Mouse (Mus musculus) spleen, postnatal 14 days (tissue): Measurements from ENCODE around the gene Galnt6.

Experiments
- DNase-seq, 2 experiments: peaks; one replicate each; pipeline ENCODE4 v3.0.0; 2021 to 2022; ENCODE audit warnings: low spot score in 2 of 2

Galnt6 gene

DNA sequence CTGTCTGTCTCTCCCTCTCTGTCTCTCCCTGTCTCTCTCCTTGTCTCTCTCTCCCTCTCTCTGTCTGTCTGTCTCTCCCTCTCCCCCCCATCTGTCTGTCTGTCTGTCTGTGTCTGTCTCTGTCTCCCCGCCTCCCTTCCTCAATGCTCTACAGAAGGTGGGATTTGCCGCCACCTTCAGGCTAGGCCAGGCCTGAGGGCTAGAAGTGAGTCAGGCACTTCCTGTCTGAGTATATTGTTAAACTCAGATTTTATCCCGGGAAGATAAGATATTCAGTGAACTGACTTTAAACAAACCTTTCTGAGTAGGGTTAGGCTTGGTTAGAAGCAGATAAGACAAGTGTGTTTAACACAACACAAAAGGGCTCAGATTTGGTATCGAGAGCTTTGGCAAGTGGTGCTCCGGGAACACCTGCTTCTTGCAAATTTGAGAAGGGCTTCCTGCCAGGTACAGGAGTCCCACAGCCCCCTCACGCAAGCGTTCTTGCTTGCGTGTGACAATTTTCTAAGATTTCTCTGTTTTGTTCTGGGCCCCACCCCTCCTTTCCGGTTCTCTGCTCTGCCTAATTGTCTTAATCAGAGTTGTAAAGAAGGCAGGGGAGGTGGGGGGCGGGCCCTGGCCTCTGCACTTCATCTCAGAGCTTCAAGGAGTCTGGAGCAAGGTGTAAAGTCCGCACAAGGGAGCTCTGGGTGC, 25.8 kb upstream of the Galnt6 start:
- DNase-seq: peak; percentile 31 to 55

GRCm38 (mm10) chr15:100754041-100754440, 24.9 kb upstream of the Galnt6 start:
- no peak for DNase-seq

DNA sequence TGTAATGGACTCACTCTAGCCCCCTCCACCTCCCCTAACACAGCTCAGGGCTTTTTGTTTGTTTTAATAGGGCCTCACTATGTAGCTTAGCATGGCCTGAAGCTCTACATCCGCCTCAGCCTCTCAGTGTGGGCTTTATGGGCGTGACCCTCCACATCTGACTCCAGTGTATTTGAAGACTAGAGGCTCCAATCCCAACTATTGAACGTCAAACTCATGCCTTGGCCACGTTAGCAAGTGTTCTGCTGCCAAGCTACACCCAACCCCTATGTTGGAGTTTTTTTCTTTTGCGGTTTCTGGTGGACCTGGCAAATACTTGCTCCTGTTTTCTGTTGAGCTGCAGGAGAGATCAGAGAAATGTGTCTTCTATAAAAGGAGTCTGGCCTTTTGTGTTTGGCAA, 23.9 kb upstream of the Galnt6 start:
- no peak for DNase-seq

DNA sequence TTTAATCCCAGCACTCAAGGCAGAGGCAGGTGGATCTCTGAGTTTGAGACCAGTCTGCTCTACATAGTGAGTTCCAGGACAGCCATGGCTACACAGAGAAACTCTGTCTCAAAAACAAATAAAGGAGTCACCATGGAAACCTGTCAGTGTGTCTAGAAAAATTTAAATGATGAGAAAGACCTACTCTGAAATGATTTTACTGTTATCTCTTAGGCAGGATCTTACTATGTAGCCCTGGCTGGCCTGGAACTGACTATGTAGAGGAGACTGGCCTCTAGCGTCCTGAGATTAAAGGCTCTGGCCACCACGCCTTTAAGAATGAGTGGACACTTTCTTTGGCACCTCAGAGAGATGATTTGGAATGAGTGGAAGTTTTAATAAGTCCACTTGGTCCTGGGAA, 23.3 kb upstream of the Galnt6 start:
- DNase-seq: no peak

GRCm38 (mm10) chr15:100749751-100750538, 20.8 kb upstream of the Galnt6 start:
- no peak for DNase-seq

GRCm38 (mm10) chr15:100748584-100748983, 19.4 kb upstream of the Galnt6 start:
- no peak for DNase-seq

GRCm38 (mm10) chr15:100747121-100747963, 18.2 kb upstream of the Galnt6 start:
- peak in 1 of 2 experiments; percentile 39 for DNase-seq

DNA sequence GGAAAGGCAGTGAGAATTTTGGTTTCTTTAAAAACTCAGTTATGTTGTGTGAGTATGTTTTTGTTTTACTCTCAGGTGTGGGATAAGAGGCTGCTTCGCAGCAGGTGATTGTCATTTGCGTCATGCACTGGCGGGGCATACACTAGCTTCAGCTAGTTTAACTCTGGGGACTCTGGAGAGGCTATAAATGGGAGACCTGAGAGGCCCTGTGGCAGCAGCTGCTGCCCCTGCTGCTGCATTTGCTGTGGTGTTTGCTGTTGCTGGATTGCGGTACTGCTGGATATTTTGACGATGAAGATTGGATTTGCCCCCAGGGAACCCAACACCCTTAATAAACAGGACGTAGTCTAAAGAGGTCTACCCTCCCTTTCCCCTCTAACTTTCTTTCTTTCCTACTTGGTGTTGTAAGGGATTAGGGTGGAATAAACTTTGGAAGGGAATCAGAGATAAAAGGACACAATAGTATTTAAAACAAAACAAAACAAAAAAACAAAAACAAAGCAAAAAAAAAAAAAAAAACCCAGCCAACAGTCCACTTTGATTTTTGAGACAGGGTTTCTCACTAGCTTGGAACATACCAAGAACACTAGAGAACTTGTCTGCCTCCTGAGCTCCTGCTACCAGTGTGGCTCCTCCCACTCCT, 17.4 kb upstream of the Galnt6 start:
- DNase-seq: no peak

- no peak for DNase-seq
Observed at GRCm38 (mm10) chr15:100743238-100743637, 14.1 kb upstream of the Galnt6 start.

DNA sequence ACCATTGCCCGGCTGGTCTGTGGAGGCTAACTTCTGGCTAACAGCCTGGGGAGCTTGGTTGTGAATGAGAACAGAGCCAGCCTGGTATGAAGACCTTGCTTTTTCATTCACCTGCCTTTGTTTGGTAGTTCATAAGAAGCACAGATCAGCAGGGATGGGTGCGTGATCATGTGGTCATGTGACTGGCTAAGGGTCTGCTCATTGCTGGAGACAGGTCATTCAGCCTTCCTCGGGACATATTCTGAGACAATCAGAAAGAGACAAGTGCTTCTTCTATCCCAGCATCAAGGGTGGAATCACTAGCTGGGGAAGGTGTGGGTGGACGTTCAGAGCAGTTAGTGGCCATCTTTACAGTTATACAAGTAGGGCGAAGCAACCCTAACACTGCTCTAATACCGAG, 10.3 kb upstream of the Galnt6 start:
- DNase-seq: no peak

GRCm38 (mm10) chr15:100738351-100738781, 9.2 kb upstream of the Galnt6 start:
- no peak for DNase-seq

DNA sequence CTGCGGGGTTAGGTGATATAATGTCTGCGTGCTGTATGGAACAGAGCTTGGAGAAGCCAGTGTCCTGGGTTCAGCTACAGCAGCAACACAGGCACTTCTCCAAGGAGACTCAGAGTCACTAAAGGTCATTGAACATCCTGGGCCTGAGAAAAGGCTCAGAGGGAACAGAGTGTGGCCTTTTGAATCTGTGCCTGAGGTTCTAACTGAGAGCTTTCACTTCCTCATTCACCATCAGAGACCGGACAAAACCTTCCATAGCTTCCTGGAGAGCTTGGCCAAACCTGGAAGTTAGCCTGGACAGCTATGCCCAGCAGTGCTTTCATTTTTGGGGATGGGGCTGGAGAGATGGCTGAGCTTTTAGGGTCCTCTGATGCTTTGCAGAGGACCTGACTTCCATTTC, 8.5 kb upstream of the Galnt6 start:
- no peak for DNase-seq

DNA sequence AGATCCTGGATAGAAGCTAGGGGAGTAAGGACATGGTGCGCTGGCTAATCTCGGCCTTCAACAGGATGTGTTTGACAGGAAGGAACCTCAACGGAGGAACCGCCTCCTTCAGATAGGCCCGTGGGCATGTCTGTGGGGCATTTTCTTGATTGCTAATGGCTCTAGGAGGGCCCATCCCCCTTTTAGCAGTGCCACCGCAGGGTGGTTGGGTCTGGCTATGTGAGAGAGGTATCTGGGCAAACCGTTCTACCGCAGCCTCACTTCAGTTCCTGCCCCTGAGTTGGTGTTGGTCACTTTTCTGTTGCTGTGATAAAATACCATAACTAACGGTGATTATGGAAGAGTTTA, 6.8 kb upstream of the Galnt6 start:
- DNase-seq: no peak

DNA sequence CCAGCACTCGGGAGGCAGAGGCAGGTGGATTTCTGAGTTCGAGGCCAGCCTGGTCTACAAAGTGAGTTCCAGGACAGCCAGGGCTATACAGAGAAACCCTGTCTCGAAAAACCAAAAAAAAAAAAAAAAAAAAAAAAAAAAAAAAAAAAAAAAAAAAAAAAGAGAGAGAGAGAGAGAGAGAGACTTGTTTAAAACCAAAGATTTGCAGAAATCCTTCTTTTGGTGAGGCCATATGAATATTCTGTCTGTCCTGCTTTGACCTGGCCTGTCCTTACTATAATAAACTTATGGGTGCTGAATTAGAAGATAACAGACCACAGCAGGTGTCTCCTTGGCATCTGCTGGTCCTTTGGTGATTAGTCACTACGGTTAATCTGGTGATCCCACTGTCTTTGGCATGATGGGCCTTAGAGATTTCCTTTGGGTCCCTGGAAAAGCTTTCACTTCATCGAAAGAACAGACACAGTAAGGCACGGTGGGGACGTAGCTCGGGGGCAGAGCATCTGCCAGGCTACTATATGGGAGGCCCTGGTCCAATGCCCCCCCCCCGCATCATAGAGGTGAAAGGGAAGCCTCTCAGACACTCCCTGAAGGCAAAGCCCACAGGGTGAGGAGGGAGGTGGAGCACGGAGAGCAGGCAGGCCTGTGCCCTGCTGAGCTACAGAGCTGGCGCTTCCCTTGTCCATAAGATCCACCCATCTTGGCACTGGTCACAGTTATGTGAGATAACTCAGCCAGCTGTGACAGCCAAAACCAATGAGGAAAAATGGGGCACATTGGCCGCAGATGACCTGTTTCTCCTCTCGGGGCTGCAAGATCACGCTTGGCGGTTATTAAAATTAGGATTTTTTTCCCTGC, 6.1 kb upstream of the Galnt6 start:
- DNase-seq: no peak

GRCm38 (mm10) chr15:100732580-100732979, 3.4 kb upstream of the Galnt6 start:
- peak in 1 of 2 experiments; percentile 31 for DNase-seq

GRCm38 (mm10) chr15:100731081-100731480, 1.9 kb upstream of the Galnt6 start:
- DNase-seq: no peak

DNA sequence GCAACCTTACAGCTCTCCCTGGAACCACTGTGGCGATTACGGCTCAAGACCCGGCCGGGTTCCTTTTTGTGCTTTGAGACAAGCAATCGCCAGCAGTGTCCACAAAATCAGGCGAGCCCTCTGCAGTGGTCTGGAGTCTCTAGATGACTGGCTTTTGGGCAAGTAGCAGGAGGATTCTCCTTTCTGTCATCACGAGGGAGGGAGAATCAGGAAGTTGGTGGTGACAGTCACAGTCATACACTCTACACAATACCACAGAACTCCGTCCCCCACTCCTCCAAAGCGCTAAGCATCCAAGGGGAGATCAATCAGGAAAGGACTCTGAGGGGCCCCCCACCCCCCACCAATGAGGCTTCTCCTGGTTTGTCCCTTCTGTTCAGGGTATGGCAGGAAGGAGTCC, 590 bp downstream of the Galnt6 start:
- DNase-seq: no peak

DNA sequence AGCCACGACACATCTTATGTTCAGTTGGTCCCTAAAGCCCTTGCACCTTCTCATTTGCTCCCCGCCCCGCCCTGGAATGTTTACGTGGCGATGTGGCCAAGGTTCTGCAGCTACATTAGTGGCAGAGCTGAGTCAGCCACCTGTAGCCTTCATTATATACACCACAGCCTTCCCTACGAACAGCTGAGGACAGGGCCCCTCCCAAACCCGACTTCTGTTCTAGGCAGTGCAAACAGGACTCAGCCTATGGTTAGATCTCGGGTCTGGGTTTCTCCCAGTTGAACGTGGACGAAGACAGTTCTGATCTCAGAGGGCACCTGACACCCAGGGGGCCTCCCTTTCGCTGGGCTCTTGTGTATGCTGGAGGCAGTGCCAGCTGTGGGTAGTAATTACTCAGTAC, 1.3 kb downstream of the Galnt6 start:
- DNase-seq: no peak

- DNase-seq: no peak
Observed at GRCm38 (mm10) chr15:100726721-100727120, 2.5 kb downstream of the Galnt6 start.

DNA sequence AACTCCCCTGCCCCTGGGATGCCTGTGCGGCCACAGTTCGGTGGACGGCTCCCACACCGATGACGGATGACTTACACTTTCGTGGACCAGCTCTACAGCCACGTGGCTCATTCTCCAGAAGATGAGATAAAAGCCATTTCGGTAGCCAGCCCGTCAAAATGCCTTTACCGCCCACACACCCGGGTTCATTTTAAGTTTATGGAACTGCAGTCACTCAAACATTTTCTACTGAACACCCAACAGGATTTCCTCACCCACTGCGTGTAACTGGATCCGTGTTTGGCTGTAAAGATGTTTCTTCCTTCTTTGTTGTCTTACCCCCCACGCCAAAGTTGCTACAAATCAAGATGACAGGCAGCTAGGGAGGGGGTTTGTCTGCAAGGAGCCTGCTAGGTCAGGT, 5.7 kb downstream of the Galnt6 start:
- no peak for DNase-seq

DNA sequence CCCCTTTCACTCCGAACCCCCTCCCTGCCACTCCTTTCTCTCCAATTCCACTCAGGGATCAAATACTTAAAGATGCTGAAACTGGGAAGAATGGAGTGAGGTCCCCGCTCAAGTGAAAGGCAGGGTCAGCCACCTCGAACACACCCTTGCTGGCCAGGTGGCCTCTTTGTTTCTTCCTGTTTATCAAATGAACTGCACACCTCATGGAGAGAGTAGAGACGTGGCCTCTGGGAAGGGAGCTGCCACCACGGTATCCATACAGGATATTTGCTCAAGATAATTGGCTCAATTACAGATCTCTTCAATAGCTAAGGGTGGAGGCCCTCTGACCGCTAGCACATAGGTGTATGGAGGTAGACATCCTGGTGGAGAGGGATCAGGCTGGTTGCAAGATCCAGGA, 6.6 kb downstream of the Galnt6 start:
- no peak for DNase-seq
